Mouse (Mus musculus) testis, adult 2 months (tissue): Measurements from ENCODE around the gene Larp1.

Experiments used
- CTCF ChIP-seq: fragments of 200-500 bp; IDR thresholded peaks from 2 replicates; pipeline ENCODE4 v1.5.1; 2012; ENCODE audit warnings: low read depth, mild to moderate bottlenecking, inconsistent platforms, low read length, moderate library complexity; ENCODE audit not compliant: control insufficient read depth, insufficient read depth, insufficient replicate concordance
- POLR2A ChIP-seq: fragments of 200-500 bp; IDR thresholded peaks from 2 replicates; pipeline ENCODE4 v1.6.1; 2012; ENCODE audit warnings: low read depth, mild to moderate bottlenecking, inconsistent platforms, low read length, moderate library complexity; ENCODE audit not compliant: control insufficient read depth

DNA sequence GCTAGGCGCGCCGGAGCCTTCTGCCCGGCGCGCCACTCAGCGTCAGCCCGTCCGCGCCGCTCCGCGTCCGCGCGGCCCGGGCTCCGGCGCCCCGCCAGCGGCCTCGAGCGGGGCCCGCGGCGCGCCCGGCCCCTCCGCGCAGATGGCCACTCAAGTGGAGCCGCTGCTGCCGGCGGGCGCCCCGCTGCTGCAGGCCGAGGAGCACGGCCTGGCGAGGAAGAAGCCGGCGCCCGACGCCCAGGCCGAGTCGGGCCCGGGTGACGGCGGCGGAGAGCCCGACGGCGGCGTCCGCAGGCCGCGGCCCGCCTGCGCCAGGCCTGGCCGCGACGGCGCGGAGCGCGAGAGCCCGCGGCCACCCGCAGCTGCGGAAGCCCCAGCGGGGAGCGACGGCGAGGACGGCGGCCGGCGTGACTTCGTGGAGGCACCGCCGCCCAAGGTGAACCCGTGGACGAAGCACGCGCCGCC lies at the start of gene Larp1:
- TF ChIP-seq CTCF (no peak), POLR2A (no peak)
